Comparison of ENCODE assay signal across 13 mouse cellular contexts in genomic region chr8:35883456-35883780, GRCm38 (mm10).
DNase-seq lines count a peak whose midpoint lies in the region; ATAC-seq lines count a peak whose summit lies in the region.
"Had no signal": no experiment of that assay in that cellular context is flagged by ENCODE, and none has a peak within 500 bp of the region (broad histone marks: within the 10 kb centered on the region; RNA-seq: fewer than 3 reads in every experiment).

No protein-coding gene starts in this region.

- H3K4me1 ChIP-seq in hindbrain, embryonic 11.5 days (replicated peaks; ENCODE audit: control insufficient read depth, insufficient read depth, low read length): no peaks in the 10 kb centered on the region
- peaks cover 19% of the 10 kb centered on the region for H3K4me1 ChIP-seq in hindbrain, embryonic 10.5 days (replicated peaks)
- H3K4me1 ChIP-seq in forebrain, embryonic 15.5 days: peaks cover 26% of the 10 kb centered on the region
- peaks cover 17% of the 10 kb centered on the region for H3K4me1 ChIP-seq in hindbrain, embryonic 15.5 days (replicated peaks)
- peaks cover 15% of the 10 kb centered on the region for H3K4me1 ChIP-seq in neural tube, embryonic 12.5 days
- H3K4me1 ChIP-seq: liver, embryonic 13.5 days had no signal

- no peaks in the 10 kb centered on the region for H3K36me3 ChIP-seq in hindbrain, embryonic 11.5 days (ENCODE audit: control insufficient read depth, insufficient read depth, low read length)
- 0 out of 2 replicates have a peak, but pooled peaks cover 3% of the 10 kb centered on the region for H3K36me3 ChIP-seq in hindbrain, embryonic 10.5 days
- no peaks in the 10 kb centered on the region for H3K36me3 ChIP-seq in forebrain, embryonic 15.5 days
- H3K36me3 ChIP-seq in hindbrain, embryonic 15.5 days: no peaks in the 10 kb centered on the region
- no peaks in the 10 kb centered on the region for H3K36me3 ChIP-seq in neural tube, embryonic 12.5 days
- H3K36me3 ChIP-seq: G1E; heart, embryonic 13.5 days; liver, embryonic 13.5 days had no signal

- peak; percentile 61; the same call in 1 of the 2 replicates for ATAC-seq in hindbrain, embryonic 11.5 days (ENCODE audit: low FRiP score)
- peak; percentile 72 for ATAC-seq in forebrain, embryonic 15.5 days (replicated peaks)
- peak; percentile 67 for ATAC-seq in hindbrain, embryonic 15.5 days (ENCODE audit: low FRiP score, low read depth)
- peak; percentile 77 for ATAC-seq in neural tube, embryonic 12.5 days (ENCODE audit: low FRiP score, low read depth)
- ATAC-seq: lung, postnatal 0 days had no signal

- H3K9me3 ChIP-seq in hindbrain, embryonic 11.5 days (ENCODE audit: control insufficient read depth, low read length): no peaks in the 10 kb centered on the region
- H3K9me3 ChIP-seq in hindbrain, embryonic 10.5 days: peaks cover 7% of the 10 kb centered on the region
- no peaks in the 10 kb centered on the region for H3K9me3 ChIP-seq in forebrain, embryonic 15.5 days
- H3K9me3 ChIP-seq in hindbrain, embryonic 15.5 days: no peaks in the 10 kb centered on the region
- H3K9me3 ChIP-seq in neural tube, embryonic 12.5 days: 0 out of 2 replicates have a peak, but pooled peaks cover 5% of the 10 kb centered on the region
- H3K9me3 ChIP-seq: G1E; liver, embryonic 13.5 days had no signal

- no peak overlapping the region for H3K4me2 ChIP-seq in hindbrain, embryonic 11.5 days (replicated peaks; ENCODE audit: low read depth, low read length)
- H3K4me2 ChIP-seq in forebrain, embryonic 15.5 days (replicated peaks): peak overlapping the region; percentile 38
- peak overlapping the region; percentile 44 for H3K4me2 ChIP-seq in hindbrain, embryonic 15.5 days
- peak overlapping the region; percentile 39 for H3K4me2 ChIP-seq in neural tube, embryonic 12.5 days (replicated peaks)
- H3K4me2 ChIP-seq: heart, embryonic 13.5 days; liver, embryonic 13.5 days had no signal

- no peaks in the 10 kb centered on the region for H3K27me3 ChIP-seq in hindbrain, embryonic 11.5 days (ENCODE audit: control insufficient read depth, insufficient read depth, low read length)
- no peaks in the 10 kb centered on the region for H3K27me3 ChIP-seq in hindbrain, embryonic 10.5 days (ENCODE audit: insufficient read depth, poor library complexity, severe bottlenecking)
- H3K27me3 ChIP-seq in forebrain, embryonic 15.5 days: no peaks in the 10 kb centered on the region
- no peaks in the 10 kb centered on the region for H3K27me3 ChIP-seq in hindbrain, embryonic 15.5 days
- no peaks in the 10 kb centered on the region for H3K27me3 ChIP-seq in neural tube, embryonic 12.5 days (replicated peaks)
- H3K27me3 ChIP-seq: heart, embryonic 13.5 days; liver, embryonic 13.5 days had no signal

- DNase-seq in hindbrain, embryonic 11.5 days (ENCODE audit: low spot score): no peak
- DNase-seq in hindbrain, embryonic 10.5 days (ENCODE audit: low spot score): no peak
- DNase-seq in thymus, postnatal 36 days: no peak
- DNase-seq in T-cell, adult 2 months (ENCODE audit: low spot score): no peak
- DNase-seq: cerebellum, adult 2 months; liver, embryonic 13.5 days had no signal

- no peak overlapping the region for H3K9ac ChIP-seq in hindbrain, embryonic 11.5 days (ENCODE audit: low read depth, low read length)
- no peak overlapping the region for H3K9ac ChIP-seq in forebrain, embryonic 15.5 days (replicated peaks)
- no peak overlapping the region; the same call in 1 of the 2 replicates for H3K9ac ChIP-seq in hindbrain, embryonic 15.5 days
- no peak overlapping the region for H3K9ac ChIP-seq in neural tube, embryonic 12.5 days
- H3K9ac ChIP-seq: heart, embryonic 13.5 days; liver, embryonic 13.5 days had no signal

- no peak overlapping the region for H3K27ac ChIP-seq in hindbrain, embryonic 11.5 days (ENCODE audit: low read depth, low read length)
- H3K27ac ChIP-seq in hindbrain, embryonic 10.5 days: no peak overlapping the region; the same call in 1 of the 2 replicates
- H3K27ac ChIP-seq in forebrain, embryonic 15.5 days (replicated peaks): peak overlapping the region; percentile 91
- H3K27ac ChIP-seq in hindbrain, embryonic 15.5 days (replicated peaks): peak overlapping the region; percentile 77
- H3K27ac ChIP-seq in neural tube, embryonic 12.5 days: 0 out of 2 replicates have a peak overlapping the region, but pooled peaks have one; percentile 26
- H3K27ac ChIP-seq: heart, embryonic 13.5 days; left cerebral cortex, adult 2 months; liver, embryonic 13.5 days had no signal

- WGBS in hindbrain, embryonic 11.5 days: 45% methylated on average over 1 of the region's 1 CpGs
- WGBS in hindbrain, embryonic 10.5 days: 60% methylated on average over 1 of the region's 1 CpGs
- WGBS in forebrain, embryonic 15.5 days: 18% methylated on average over 1 of the region's 1 CpGs
- WGBS in hindbrain, embryonic 15.5 days: 13% methylated on average over 1 of the region's 1 CpGs
- 26% methylated on average over 1 of the region's 1 CpGs for WGBS in neural tube, embryonic 12.5 days

- no peak overlapping the region for H3K4me3 ChIP-seq in hindbrain, embryonic 11.5 days (ENCODE audit: low read depth, low read length)
- H3K4me3 ChIP-seq in hindbrain, embryonic 10.5 days: no peak overlapping the region
- 0 out of 2 replicates have a peak overlapping the region, but pooled peaks have one; percentile 13 for H3K4me3 ChIP-seq in forebrain, embryonic 15.5 days
- H3K4me3 ChIP-seq in hindbrain, embryonic 15.5 days: no peak overlapping the region
- no peak overlapping the region for H3K4me3 ChIP-seq in neural tube, embryonic 12.5 days
- H3K4me3 ChIP-seq: heart, embryonic 13.5 days; left cerebral cortex, adult 2 months; liver, embryonic 13.5 days had no signal

Comparison
In these comparisons a context has a peak if more than half of its experiments do, and no peak if none do; other contexts are left out.
1. H3K27ac ChIP-seq: peak in forebrain, embryonic 15.5 days (single experiment), hindbrain, embryonic 15.5 days (single experiment) and neural tube, embryonic 12.5 days (single experiment); none in hindbrain, embryonic 11.5 days (single experiment) and hindbrain, embryonic 10.5 days (single experiment).
2. Peak in every context shown above with its lines, with median percentiles within 50 percentile points of each other: ATAC-seq.